ENCODE assay signal across 1 mouse cellular context in the genomic region with DNA sequence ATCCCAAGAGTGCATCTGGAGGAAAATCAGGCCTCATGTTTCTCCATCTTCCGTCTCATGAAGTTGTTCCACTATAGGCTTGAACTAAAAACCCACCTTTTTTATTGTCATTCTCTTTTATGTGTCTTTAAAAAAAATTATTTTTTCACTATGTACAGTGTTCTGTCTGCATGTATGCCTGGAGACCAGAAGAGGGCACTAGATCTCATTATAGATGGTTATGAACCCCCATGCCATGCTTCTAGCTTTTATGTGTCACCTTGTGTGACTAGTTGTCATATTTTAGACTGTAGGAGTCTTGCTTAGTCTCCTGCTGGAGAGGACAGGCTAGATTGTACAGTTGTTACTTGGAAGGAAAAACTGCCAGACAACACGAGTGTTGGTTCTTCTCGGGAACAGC.
A peak's percentile ranks its signal among the peaks of the same experiment; 100 is the strongest.
TF ChIP-seq lines count a peak whose summit lies in the region.

No protein-coding gene starts in this region.

TF ChIP-seq in CH12.LX, 34 proteins besides CTCF, POLR2A, EP300 and RAD21:
- no peak for TF ChIP-seq JUND (conservative IDR thresholded peaks at IDR 0.05; ENCODE audit: low read depth, low read length)
- no peak for TF ChIP-seq MYC (IDR thresholded peaks at IDR 0.05; ENCODE audit: low read depth, low read length)
- no peak for TF ChIP-seq ZC3H11A (IDR thresholded peaks at IDR 0.05; ENCODE audit: low read depth, low read length)
- TF ChIP-seq MXI1 (IDR thresholded peaks at IDR 0.05; ENCODE audit: low read depth, low read length), result no peak
- TF ChIP-seq RCOR1 (conservative IDR thresholded peaks at IDR 0.05; ENCODE audit: low read depth, low read length), result no peak
- 0 out of 2 replicates have a peak, but pooled peaks have one; percentile 23 for TF ChIP-seq ZNF384 (IDR thresholded peaks at IDR 0.05; ENCODE audit: low read depth, low read length)
- TF ChIP-seq HCFC1 (IDR thresholded peaks at IDR 0.05; ENCODE audit: low read depth, low read length), result no peak
